Mouse (Mus musculus) bone marrow, adult 2 months (tissue): Measurements from ENCODE around the gene Plekhb2.

Experiments
- CTCF ChIP-seq: fragments of 200-500 bp; IDR thresholded peaks from 2 replicates; pipeline ENCODE4 v1.5.1; 2011; ENCODE audit warnings: low read length, control low read depth; ENCODE audit not compliant: control insufficient read depth, insufficient read depth
- POLR2A ChIP-seq: fragments of 200-500 bp; IDR thresholded peaks from 2 replicates; pipeline ENCODE4 v1.6.1; 2011; ENCODE audit warnings: low read depth, mild to moderate bottlenecking, control low read depth, low read length, borderline replicate concordance; ENCODE audit not compliant: control insufficient read depth

GRCm38 (mm10) chr1:34815843-34816242 is 33.9 kb upstream of the Plekhb2 start:
- no peak for TF ChIP-seq CTCF
- no peak for TF ChIP-seq POLR2A
